Mouse (Mus musculus): ENCODE measurements around the gene Rnf38. TPM values are rescaled to one million over a fixed set of nuclear protein-coding genes. Genes with fewer than 3 reads are reported as not detected.
A peak's percentile ranks its signal among the peaks of the same experiment; 100 is the strongest.

The Rnf38 gene
- polyA plus RNA-seq, 1 experiment from 2014 or later, result 15.3 TPM

DNA sequence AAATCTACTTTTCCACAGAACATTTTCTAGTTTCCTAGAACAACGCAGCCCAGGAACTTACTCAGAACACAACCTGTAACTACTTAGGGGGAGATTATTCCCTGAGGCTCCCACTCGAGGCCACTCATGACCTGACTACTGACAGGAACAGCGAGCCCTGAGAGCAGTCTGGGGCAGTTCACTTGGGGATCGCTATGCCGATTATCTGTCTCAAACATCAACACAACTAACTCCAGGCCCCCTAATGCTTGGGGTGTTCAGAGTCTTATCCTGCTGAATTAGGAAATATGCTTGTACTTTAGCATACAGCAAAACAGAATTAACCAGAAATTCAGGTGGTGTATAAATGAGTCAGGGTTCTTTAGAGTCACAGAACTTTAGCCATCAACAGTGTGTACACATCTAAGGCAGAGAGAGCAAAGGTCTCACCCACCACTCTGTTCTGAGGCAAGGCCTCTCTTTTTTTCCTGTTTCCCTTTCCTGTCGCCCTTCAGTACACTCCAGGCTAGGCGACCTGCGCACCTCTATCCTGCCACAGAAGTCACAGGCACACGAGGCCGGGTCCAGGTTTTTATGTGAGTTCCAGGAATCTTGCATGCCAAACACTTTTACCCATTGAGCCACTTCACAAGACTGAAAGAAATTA, 16.7 kb downstream of the Rnf38 start:
- ATAC-seq, result peak; percentile 71

GRCm38 (mm10) chr4:44199968-44200367, 33.6 kb downstream of the Rnf38 start:
- Histone ChIP-seq H3K9ac (no peak overlapping the region), H3K27me3 (replicated peaks) (no peaks in the 10 kb centered on the region), H3K4me1 (no peaks in the 10 kb centered on the region), H3K27ac (no peak overlapping the region), H3K36me3 (no peaks in the 10 kb centered on the region), H3K4me2 (no peak overlapping the region), H3K9me3 (replicated peaks) (no peaks in the 10 kb centered on the region), H3K4me3 (no peak overlapping the region)
- 44% methylated on average over 1 of the region's 1 CpGs for WGBS (ENCODE audit: insufficient replicate concordance)
- no peak for ATAC-seq

More for the DNA sequence above, 16.7 kb downstream of the Rnf38 start:
- Histone ChIP-seq H3K4me1 (peaks cover 16% of the 10 kb centered on the region), H3K4me3 (no peak overlapping the region), H3K9ac (no peak overlapping the region), H3K27ac (peak overlapping the region; percentile 51; the same call in 1 of the 2 replicates), H3K9me3 (replicated peaks) (no peaks in the 10 kb centered on the region), H3K4me2 (no peak overlapping the region), H3K27me3 (replicated peaks) (no peaks in the 10 kb centered on the region), H3K36me3 (no peaks in the 10 kb centered on the region)
- WGBS (ENCODE audit: insufficient replicate concordance), result 44% methylated on average over 10 of the region's 10 CpGs

GRCm38 (mm10) chr4:44187431-44187830, 46.2 kb downstream of the Rnf38 start:
- H3K36me3 ChIP-seq, result no peaks in the 10 kb centered on the region
- no peaks in the 10 kb centered on the region for H3K4me1 ChIP-seq
- H3K4me3 ChIP-seq, result no peak overlapping the region
- H3K27me3 ChIP-seq (replicated peaks), result no peaks in the 10 kb centered on the region
- 76% methylated on average over 10 of the region's 10 CpGs for WGBS (ENCODE audit: insufficient replicate concordance)
- H3K9ac ChIP-seq, result no peak overlapping the region
- H3K9me3 ChIP-seq (replicated peaks), result no peaks in the 10 kb centered on the region
- H3K4me2 ChIP-seq, result no peak overlapping the region
- no peak overlapping the region for H3K27ac ChIP-seq
- no peak for ATAC-seq

GRCm38 (mm10) chr4:44183862-44184261, 49.7 kb downstream of the Rnf38 start:
- Histone ChIP-seq H3K4me3 (no peak overlapping the region), H3K4me2 (no peak overlapping the region), H3K36me3 (no peaks in the 10 kb centered on the region), H3K27me3 (replicated peaks) (no peaks in the 10 kb centered on the region), H3K9ac (no peak overlapping the region), H3K27ac (no peak overlapping the region), H3K4me1 (0 out of 2 replicates have a peak, but pooled peaks cover 6% of the 10 kb centered on the region), H3K9me3 (replicated peaks) (no peaks in the 10 kb centered on the region)
- ATAC-seq, result no peak
- 60% methylated on average over 1 of the region's 1 CpGs for WGBS (ENCODE audit: insufficient replicate concordance)

DNA sequence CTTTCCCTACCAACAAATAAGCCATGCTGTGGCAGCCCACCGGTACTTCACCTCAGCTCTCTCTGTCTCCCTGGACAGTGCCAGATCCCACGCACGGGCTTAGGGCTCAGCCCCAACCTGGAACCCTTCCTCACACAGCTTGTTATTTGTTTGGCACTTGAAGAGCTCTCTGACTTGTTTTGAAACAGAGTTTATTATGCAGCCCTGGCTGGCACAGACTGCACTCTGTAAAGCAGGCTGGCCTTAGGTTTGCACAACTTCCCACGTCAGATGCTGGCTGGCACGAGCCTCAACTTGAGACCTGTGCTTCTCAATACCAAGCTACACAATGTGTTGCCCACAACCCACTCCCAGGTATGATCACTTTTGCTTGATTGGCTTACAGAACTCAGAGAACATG, 53.8 kb downstream of the Rnf38 start:
- Histone ChIP-seq H3K36me3 (no peaks in the 10 kb centered on the region), H3K9me3 (replicated peaks) (no peaks in the 10 kb centered on the region), H3K4me1 (0 out of 2 replicates have a peak, but pooled peaks cover 6% of the 10 kb centered on the region), H3K9ac (no peak overlapping the region), H3K27me3 (replicated peaks) (no peaks in the 10 kb centered on the region), H3K4me2 (no peak overlapping the region), H3K27ac (no peak overlapping the region), H3K4me3 (no peak overlapping the region)
- ATAC-seq, result no peak
- WGBS (ENCODE audit: insufficient replicate concordance), result 73% methylated on average over 5 of the region's 5 CpGs

- H3K4me1 ChIP-seq, result peaks cover 18% of the 10 kb centered on the region
- H3K4me3 ChIP-seq, result no peak overlapping the region
- H3K36me3 ChIP-seq, result no peaks in the 10 kb centered on the region
- H3K4me2 ChIP-seq, result no peak overlapping the region
- WGBS (ENCODE audit: insufficient replicate concordance), result 0% methylated on average over 1 of the region's 1 CpGs
- no peaks in the 10 kb centered on the region for H3K27me3 ChIP-seq (replicated peaks)
- no peak overlapping the region for H3K9ac ChIP-seq
- ATAC-seq, result no peak
- no peak overlapping the region for H3K27ac ChIP-seq
- H3K9me3 ChIP-seq (replicated peaks), result no peaks in the 10 kb centered on the region
These were observed 60.4 kb downstream of the Rnf38 start for GRCm38 (mm10) chr4:44173177-44173576.

GRCm38 (mm10) chr4:44172676-44173075, 60.9 kb downstream of the Rnf38 start:
- Histone ChIP-seq H3K4me2 (no peak overlapping the region), H3K27me3 (replicated peaks) (no peaks in the 10 kb centered on the region), H3K36me3 (no peaks in the 10 kb centered on the region), H3K9me3 (replicated peaks) (no peaks in the 10 kb centered on the region), H3K27ac (no peak overlapping the region), H3K4me1 (peaks cover 18% of the 10 kb centered on the region), H3K9ac (no peak overlapping the region), H3K4me3 (no peak overlapping the region)
- ATAC-seq, result no peak
- 68% methylated on average over 5 of the region's 5 CpGs for WGBS (ENCODE audit: insufficient replicate concordance)

DNA sequence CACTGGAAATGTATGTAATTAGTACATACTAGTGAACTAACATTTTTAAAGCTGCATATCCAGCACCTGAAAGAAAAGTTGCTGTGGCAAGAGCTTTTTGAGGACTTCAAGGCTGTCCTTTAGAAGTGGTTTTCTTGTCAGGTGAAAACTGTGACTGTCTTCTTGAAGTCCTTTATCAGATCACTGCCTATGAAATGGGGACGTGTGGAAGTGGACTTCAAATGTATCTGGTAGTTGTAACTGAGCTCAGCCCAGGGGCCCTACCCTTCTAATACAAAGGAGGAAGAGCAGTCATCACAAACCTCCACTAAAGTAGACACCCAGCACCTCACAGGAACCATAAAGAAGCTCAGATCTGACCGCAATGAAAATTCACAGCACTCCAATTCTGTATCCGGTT, 63.7 kb downstream of the Rnf38 start:
- Histone ChIP-seq H3K9ac (no peak overlapping the region; the same call in 1 of the 2 replicates), H3K4me3 (no peak overlapping the region), H3K9me3 (replicated peaks) (no peaks in the 10 kb centered on the region), H3K4me1 (peaks cover 34% of the 10 kb centered on the region), H3K36me3 (no peaks in the 10 kb centered on the region), H3K27ac (no peak overlapping the region), H3K4me2 (0 out of 2 replicates have a peak overlapping the region, but pooled peaks have one; percentile 80), H3K27me3 (replicated peaks) (no peaks in the 10 kb centered on the region)
- ATAC-seq, result no peak
- WGBS (ENCODE audit: insufficient replicate concordance), result 55% methylated on average over 3 of the region's 3 CpGs

- Histone ChIP-seq H3K4me3 (peak overlapping the region; percentile 86), H3K36me3 (no peaks in the 10 kb centered on the region), H3K9ac (peak overlapping the region; percentile 68), H3K9me3 (replicated peaks) (no peaks in the 10 kb centered on the region), H3K27ac (peak overlapping the region; percentile 83), H3K27me3 (replicated peaks) (no peaks in the 10 kb centered on the region), H3K4me1 (peaks cover 40% of the 10 kb centered on the region), H3K4me2 (peak overlapping the region; percentile 80)
- ATAC-seq, result no peak
- 3% methylated on average over 7 of the region's 7 CpGs for WGBS (ENCODE audit: insufficient replicate concordance)
These were observed 64.8 kb downstream of the Rnf38 start for GRCm38 (mm10) chr4:44168816-44169215.

DNA sequence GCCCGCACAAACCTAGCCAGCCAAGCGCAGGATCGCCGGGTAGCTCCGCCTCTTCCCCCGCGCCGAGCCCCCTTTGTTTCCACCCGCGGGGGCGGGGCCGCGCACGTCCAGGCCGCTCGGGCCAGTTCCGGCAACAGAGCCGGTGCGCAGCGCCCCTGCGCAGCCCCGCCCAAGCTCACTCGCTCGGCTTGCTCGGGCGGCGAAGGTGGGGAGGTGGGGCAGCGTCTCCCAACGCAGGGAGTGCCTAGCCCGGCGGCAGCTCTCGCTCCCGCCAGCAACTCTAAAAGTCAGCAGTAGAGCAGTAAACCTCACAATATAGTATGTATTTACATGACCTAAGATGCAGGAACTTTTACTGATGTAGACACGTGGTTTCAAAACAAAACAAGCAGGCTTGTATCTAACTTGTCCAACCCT, 65.3 kb downstream of the Rnf38 start:
- H3K4me3 ChIP-seq, result peak overlapping the region; percentile 86
- peak overlapping the region; percentile 83 for H3K27ac ChIP-seq
- H3K9ac ChIP-seq, result peak overlapping the region; percentile 68
- H3K4me1 ChIP-seq, result peaks cover 45% of the 10 kb centered on the region
- H3K4me2 ChIP-seq, result peak overlapping the region; percentile 80
- H3K36me3 ChIP-seq, result no peaks in the 10 kb centered on the region
- H3K9me3 ChIP-seq (replicated peaks), result no peaks in the 10 kb centered on the region
- under 1% methylated on average over 25 of the region's 34 CpGs for WGBS (ENCODE audit: insufficient replicate concordance)
- H3K27me3 ChIP-seq (replicated peaks), result no peaks in the 10 kb centered on the region
- peak; percentile 90 for ATAC-seq

- H3K27me3 ChIP-seq (replicated peaks), result no peaks in the 10 kb centered on the region
- H3K9ac ChIP-seq, result peak overlapping the region; percentile 92
- H3K4me2 ChIP-seq, result peak overlapping the region; percentile 79
- H3K9me3 ChIP-seq (replicated peaks), result no peaks in the 10 kb centered on the region
- H3K4me1 ChIP-seq, result peaks cover 52% of the 10 kb centered on the region
- H3K36me3 ChIP-seq, result no peaks in the 10 kb centered on the region
- peak overlapping the region; percentile 99 for H3K27ac ChIP-seq
- H3K4me3 ChIP-seq, result peak overlapping the region; percentile 86
- WGBS (ENCODE audit: insufficient replicate concordance), result under 1% methylated on average over 70 of the region's 95 CpGs
- peak; percentile 87 for ATAC-seq
These were observed 66.0 kb downstream of the Rnf38 start for GRCm38 (mm10) chr4:44167397-44168121.

- peak overlapping the region; percentile 86 for H3K4me3 ChIP-seq
- peak overlapping the region; percentile 99 for H3K27ac ChIP-seq
- no peaks in the 10 kb centered on the region for H3K27me3 ChIP-seq (replicated peaks)
- H3K9me3 ChIP-seq (replicated peaks), result no peaks in the 10 kb centered on the region
- peak overlapping the region; percentile 92 for H3K9ac ChIP-seq
- peaks cover 59% of the 10 kb centered on the region for H3K4me1 ChIP-seq
- no peaks in the 10 kb centered on the region for H3K36me3 ChIP-seq
- ATAC-seq, result no peak
- peak overlapping the region; percentile 79 for H3K4me2 ChIP-seq
- WGBS (ENCODE audit: insufficient replicate concordance), result 3% methylated on average over 20 of the region's 20 CpGs
These were observed 66.7 kb downstream of the Rnf38 start for GRCm38 (mm10) chr4:44166702-44167396.

Measured in liver, embryonic 12.5 days (tissue).